Mouse (Mus musculus): ENCODE results near the gene Abca13. TPM values are rescaled to one million over a fixed set of nuclear protein-coding genes. Genes with fewer than 3 reads are reported as not detected.
"Not testable (repeated sequence)": the region's sequence is repeated elsewhere in the genome, so short reads cannot be mapped to it uniquely, and the experiment has no call there.

Abca13 gene
- polyA plus RNA-seq (2021) = 0.01 TPM

- ChIA-PET CTCF (no interaction called here), POLR2A (no interaction called here)
- ATAC-seq (peak; percentile 15), DNase-seq (ENCODE audit: low read depth, low spot score) (no peak)
- no peaks in the 10 kb centered on the region for H3K27me3 ChIP-seq
- TF ChIP-seq CTCF (IDR thresholded peaks at IDR 0.05) = no peak
- in situ Hi-C loops (cut with MboI; ENCODE audit: low pct_unique_long_range_greater_than_20kb) = no loop called here
These were observed at the start of gene Abca13 for GRCm38 (mm10) chr11:9191555-9192131. Abca13 (plus strand) TSS chr11:9191942.

DNA sequence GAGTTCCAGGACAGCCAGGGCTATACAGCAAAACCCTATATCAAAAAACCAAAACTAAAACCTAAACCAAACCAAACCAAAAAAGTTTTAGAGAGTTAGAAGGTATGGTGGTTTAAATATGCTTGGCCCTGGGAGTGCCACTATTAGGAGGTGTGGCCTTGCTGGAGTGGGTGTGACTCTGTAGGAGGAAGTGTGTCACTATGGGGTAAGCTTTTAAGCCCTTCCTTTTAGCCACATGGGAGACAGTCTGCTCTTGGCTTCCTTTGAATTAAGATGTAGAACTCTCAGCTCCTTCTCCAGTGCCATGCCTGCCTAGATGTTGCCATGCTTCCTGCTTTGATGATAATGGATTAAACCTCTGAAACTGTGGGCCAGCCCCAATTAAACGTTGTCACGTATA is 46.6 kb upstream of the Abca13 start:
- POLR2A ChIA-PET = no interaction called here
- peaks cover 4% of the 10 kb centered on the region for H3K27me3 ChIP-seq
- DNase-seq (ENCODE audit: low read depth, low spot score) = no peak
- CTCF ChIA-PET = interaction anchor here (1.1 kb wide), 1 partner anchor 9 kb away, joined by 3 read pairs; no protein-coding TSS in a partner anchor
- in situ Hi-C loops (cut with MboI; ENCODE audit: low pct_unique_long_range_greater_than_20kb) = loop anchor here (25.0 kb wide), 2 partner anchors 633 to 733 kb away; no protein-coding TSS in a partner anchor
- no peak for ATAC-seq
- no peak for TF ChIP-seq CTCF (IDR thresholded peaks at IDR 0.05)

DNA sequence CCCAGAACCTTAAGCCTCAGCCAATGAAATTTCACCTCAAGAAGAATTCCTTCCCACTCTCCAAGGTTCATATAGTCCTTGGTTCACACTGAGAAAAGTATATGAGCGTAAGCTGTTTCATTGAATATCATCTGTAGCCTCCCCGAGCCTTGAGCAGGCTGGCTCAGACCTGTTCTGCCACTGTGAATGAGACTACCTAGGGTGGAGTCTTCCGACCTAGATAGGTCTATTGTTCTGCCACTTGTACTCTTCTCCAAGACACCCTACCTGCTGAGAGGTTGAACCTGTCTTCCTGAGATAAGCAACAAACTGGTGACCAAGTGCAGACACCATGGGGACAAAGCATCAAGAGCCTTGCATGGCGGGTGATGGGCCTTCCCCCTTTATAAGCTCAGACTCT is 45.6 kb upstream of the Abca13 start:
- in situ Hi-C loops (cut with MboI; ENCODE audit: low pct_unique_long_range_greater_than_20kb) = loop anchor here (25.0 kb wide), 2 partner anchors 634 to 734 kb away; no protein-coding TSS in a partner anchor
- DNase-seq (ENCODE audit: low read depth, low spot score) (no peak), ATAC-seq (no peak)
- POLR2A ChIA-PET = no interaction called here
- TF ChIP-seq CTCF (IDR thresholded peaks at IDR 0.05) = no peak
- peaks cover 4% of the 10 kb centered on the region for H3K27me3 ChIP-seq
- CTCF ChIA-PET = interaction anchor here (1.2 kb wide), 2 partner anchors 10 to 12 kb away, joined by 3 to 6 read pairs; no protein-coding TSS in a partner anchor

GRCm38 (mm10) chr11:9146683-9147082 is 45.1 kb upstream of the Abca13 start:
- CTCF ChIA-PET = interaction anchor here (1.2 kb wide), 2 partner anchors 10 to 11 kb away, joined by 3 to 6 read pairs; no protein-coding TSS in a partner anchor
- in situ Hi-C loops (cut with MboI; ENCODE audit: low pct_unique_long_range_greater_than_20kb) = loop anchor here (25.0 kb wide), 2 partner anchors 634 to 734 kb away; no protein-coding TSS in a partner anchor
- DNase-seq (ENCODE audit: low read depth, low spot score) (no peak), ATAC-seq (no peak)
- no peak for TF ChIP-seq CTCF (IDR thresholded peaks at IDR 0.05)
- POLR2A ChIA-PET = no interaction called here
- H3K27me3 ChIP-seq = peaks cover 4% of the 10 kb centered on the region

DNA sequence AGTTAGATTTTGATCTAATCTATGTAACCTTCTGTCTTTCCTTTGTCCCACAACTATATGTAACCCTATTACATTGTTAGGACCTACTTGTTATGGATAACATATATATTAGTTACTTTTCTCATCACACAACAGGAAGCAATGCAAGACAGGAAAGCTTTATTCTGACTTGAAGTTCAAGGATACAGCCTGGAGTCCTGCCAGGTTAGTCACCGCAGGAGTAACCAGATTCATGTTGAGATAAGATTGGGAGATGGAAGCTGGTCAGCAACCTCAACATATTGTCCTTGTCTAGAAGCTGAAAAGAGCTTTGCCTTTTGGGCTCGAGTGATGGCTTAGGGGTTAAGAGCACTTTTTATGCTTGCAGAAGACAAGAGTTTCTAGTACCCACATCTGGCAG is 43.5 kb upstream of the Abca13 start:
- ChIA-PET CTCF (interaction anchor here (0.9 to 1.6 kb wide), 2 partner anchors 12 to 165 kb away, joined by 3 read pairs; no protein-coding TSS in a partner anchor), POLR2A (no interaction called here)
- ATAC-seq (no peak), DNase-seq (ENCODE audit: low read depth, low spot score) (no peak)
- peaks cover 4% of the 10 kb centered on the region for H3K27me3 ChIP-seq
- TF ChIP-seq CTCF (IDR thresholded peaks at IDR 0.05) = no peak
- in situ Hi-C loops (cut with MboI; ENCODE audit: low pct_unique_long_range_greater_than_20kb) = loop anchor here (25.0 kb wide), 2 partner anchors 636 to 736 kb away; no protein-coding TSS in a partner anchor

GRCm38 (mm10) chr11:9150403-9150802 is 41.3 kb upstream of the Abca13 start:
- POLR2A ChIA-PET; H3K27me3 ChIP-seq; ATAC-seq; DNase-seq (ENCODE audit: low read depth, low spot score); in situ Hi-C loops (cut with MboI; ENCODE audit: low pct_unique_long_range_greater_than_20kb); CTCF ChIA-PET: not testable (repeated sequence)

- ChIA-PET POLR2A (no interaction called here), CTCF (no interaction called here)
- peak; percentile 73 for DNase-seq (ENCODE audit: low read depth, low spot score)
- peak; percentile 75 for ATAC-seq
- in situ Hi-C loops (cut with MboI; ENCODE audit: low pct_unique_long_range_greater_than_20kb) = no loop called here
- TF ChIP-seq CTCF (IDR thresholded peaks at IDR 0.05) = no peak
- peaks cover 7% of the 10 kb centered on the region for H3K27me3 ChIP-seq
These were observed 31.8 kb upstream of the Abca13 start for GRCm38 (mm10) chr11:9159953-9160352.

- ATAC-seq = no peak
- POLR2A ChIA-PET = no interaction called here
- peaks cover 9% of the 10 kb centered on the region for H3K27me3 ChIP-seq
- TF ChIP-seq CTCF (IDR thresholded peaks at IDR 0.05) = no peak
- no peak for DNase-seq (ENCODE audit: low read depth, low spot score)
- in situ Hi-C loops (cut with MboI; ENCODE audit: low pct_unique_long_range_greater_than_20kb) = no loop called here
- CTCF ChIA-PET = no interaction called here
These were observed 24.4 kb upstream of the Abca13 start for GRCm38 (mm10) chr11:9167331-9167730.

DNA sequence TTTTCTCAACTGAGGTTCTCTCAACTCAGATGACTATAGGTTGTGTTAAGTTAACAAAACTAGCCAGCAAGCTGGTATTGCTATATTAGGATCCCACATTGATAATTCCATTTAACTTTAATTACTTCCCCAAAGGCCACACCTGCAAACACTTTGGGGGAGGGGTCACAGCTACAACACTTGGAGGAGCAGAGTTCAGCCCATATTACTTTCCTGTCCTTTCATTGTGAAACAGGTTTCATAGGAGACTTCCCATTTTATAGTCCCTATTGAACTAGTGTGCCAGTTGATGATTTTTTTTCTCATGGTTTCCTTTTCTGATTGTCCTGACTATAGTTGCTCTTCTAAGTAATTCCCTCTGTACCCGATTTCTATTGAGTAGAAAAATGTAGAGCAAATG is 10.3 kb upstream of the Abca13 start:
- TF ChIP-seq CTCF (IDR thresholded peaks at IDR 0.05) = no peak
- ChIA-PET POLR2A (no interaction called here), CTCF (interaction anchor here (1.0 kb wide), 1 partner anchor 17 kb away, joined by 3 read pairs; no protein-coding TSS in a partner anchor)
- in situ Hi-C loops (cut with MboI; ENCODE audit: low pct_unique_long_range_greater_than_20kb) = no loop called here
- ATAC-seq (no peak), DNase-seq (ENCODE audit: low read depth, low spot score) (no peak)
- H3K27me3 ChIP-seq = peaks cover 3% of the 10 kb centered on the region

- in situ Hi-C loops (cut with MboI; ENCODE audit: low pct_unique_long_range_greater_than_20kb); DNase-seq (ENCODE audit: low read depth, low spot score); ATAC-seq; H3K27me3 ChIP-seq; CTCF ChIA-PET; POLR2A ChIA-PET: not testable (repeated sequence)
These were observed 2.3 kb upstream of the Abca13 start for GRCm38 (mm10) chr11:9189471-9189870.

- TF ChIP-seq CTCF (IDR thresholded peaks at IDR 0.05) = no peak
- CTCF ChIA-PET = no interaction called here
- POLR2A ChIA-PET = no interaction called here
- in situ Hi-C loops (cut with MboI; ENCODE audit: low pct_unique_long_range_greater_than_20kb) = no loop called here
- no peak for ATAC-seq
- DNase-seq (ENCODE audit: low read depth, low spot score) = no peak
- peaks cover 3% of the 10 kb centered on the region for H3K27me3 ChIP-seq
These were observed 779 bp upstream of the Abca13 start for GRCm38 (mm10) chr11:9190772-9191554.
